Comparison of ENCODE assay signal across 9 mouse cellular contexts in the genomic region with DNA sequence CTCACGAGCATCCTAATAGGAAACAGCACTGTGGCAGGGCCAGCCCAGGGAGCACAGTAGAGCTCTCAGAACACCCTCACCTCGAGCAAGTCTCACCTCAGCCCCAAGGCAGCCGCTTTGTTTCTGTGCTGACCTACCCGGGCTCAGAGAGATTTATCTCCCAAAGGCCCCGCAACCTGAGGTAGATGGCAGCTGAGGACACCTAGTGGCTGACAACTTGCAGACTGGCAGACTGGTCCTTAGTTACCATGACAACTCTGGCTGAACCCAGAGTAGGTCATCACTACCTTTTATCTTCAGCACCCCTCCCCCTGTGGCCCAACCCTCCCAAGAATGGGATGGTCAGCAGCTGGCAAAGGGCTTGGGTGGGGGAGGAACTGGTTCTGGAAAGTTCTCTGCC. TPM values are rescaled to one million over a fixed set of nuclear protein-coding genes. Genes with fewer than 3 reads are reported as not detected.
DNase-seq lines count a peak whose midpoint lies in the region.
"Had no signal": no experiment of that assay in that cellular context is flagged by ENCODE, and none has a peak within 500 bp of the region (broad histone marks: within the 10 kb centered on the region; RNA-seq: fewer than 3 reads in every experiment).

No protein-coding gene starts in this region.

- peaks cover 48% of the 10 kb centered on the region; the same call in 1 of the 2 replicates for H3K27me3 ChIP-seq in heart, embryonic 10.5 days (ENCODE audit: insufficient read depth, poor library complexity, severe bottlenecking)

- intact Hi-C loops in left cerebral cortex, postnatal 4 days (cut with DNase I): no loop called here

- H3K4me1 ChIP-seq in heart, embryonic 10.5 days: peaks cover 38% of the 10 kb centered on the region

- 29% methylated on average over 5 of the region's 5 CpGs for WGBS in heart, embryonic 10.5 days

- no peak overlapping the region for H3K4me3 ChIP-seq in heart, embryonic 10.5 days

- H3K36me3 ChIP-seq in heart, embryonic 10.5 days: peaks cover 9% of the 10 kb centered on the region; the same call in 1 of the 2 replicates

- H3K9me3 ChIP-seq in heart, embryonic 10.5 days: no peaks in the 10 kb centered on the region

- peak; percentile 24 for DNase-seq in cerebellum, adult 9-10 months
- DNase-seq in cerebellum, postnatal 4 days (ENCODE audit: low spot score in 2 of 2): no peak
- peak; percentile 46 for DNase-seq in left cerebral cortex, postnatal 4 days
- no peak for DNase-seq in left cerebral cortex, adult 11 months (ENCODE audit: low spot score)
- DNase-seq in ES-CJ7 (ENCODE audit: low read depth, low spot score): peak; percentile 76
- peak; percentile 56 for DNase-seq in kidney, postnatal 10 days
- DNase-seq in frontal cortex, postnatal 10 days (ENCODE audit: low spot score in 2 of 2): no peak
- no peak for DNase-seq in heart, embryonic 10.5 days (ENCODE audit: low spot score)

- no peak overlapping the region for H3K27ac ChIP-seq in heart, embryonic 10.5 days

RNA-seq across cellular contexts. Expression of a gene that starts 16.2 kb away (rescaled TPM):
- total RNA-seq in left cerebral cortex, postnatal 4 days (2021): 10 to 100 TPM; 14.9 to 17.1 TPM
- 4.6 and 7.2 TPM in 2 replicates for polyA plus RNA-seq in heart, embryonic 10.5 days (2016; fragmentation: Nextera tagmentation; extraction: Ambion mirVana)
- total RNA-seq: neutrophil, adult 5-6 weeks had no signal

RNA-seq across cellular contexts. Expression of a gene that starts 44.0 kb away (rescaled TPM):
- total RNA-seq in left cerebral cortex, postnatal 4 days (2021): 1 to 10 TPM; 2.2 to 2.3 TPM
- 7.8 and 13.1 TPM in 2 replicates for polyA plus RNA-seq in heart, embryonic 10.5 days (2016; fragmentation: Nextera tagmentation; extraction: Ambion mirVana)

Comparison
In these comparisons a context has a peak if more than half of its experiments do, and no peak if none do; other contexts are left out.
1. DNase-seq: peak in cerebellum, adult 9-10 months (single experiment), left cerebral cortex, postnatal 4 days (single experiment), ES-CJ7 (single experiment) and kidney, postnatal 10 days (single experiment); none in cerebellum, postnatal 4 days (0 of 2), left cerebral cortex, adult 11 months (single experiment), frontal cortex, postnatal 10 days (0 of 2) and heart, embryonic 10.5 days (single experiment).